Mouse (Mus musculus) liver, embryonic 14.5 days (tissue): ENCODE measurements at regions not wholly inside any gene's neighbourhood (a gene's known extent, or its start where the extent isn't known, plus 50 kb on each side); places are given as distances from the start of the nearest gene placed in this dataset.

Experiments used
- CTCF ChIP-seq: IDR thresholded peaks from 2 replicates; pipeline ENCODE4 v1.5.1; 2016; ENCODE audit warnings: antibody characterized with exemption, low read depth, control low read depth
- EP300 ChIP-seq: IDR thresholded peaks from 2 replicates; pipeline ENCODE4 v1.6.1; 2016; ENCODE audit warnings: antibody characterized with exemption, low read depth

- TF ChIP-seq CTCF (no peak), EP300 (no peak)
Observed at GRCm38 (mm10) chr12:25203371-25204067, 106.6 kb upstream of the Id2 start.
